Mouse (Mus musculus): Measurements from ENCODE around the gene Myo15b.
"Not testable (repeated sequence)": the region's sequence is repeated elsewhere in the genome, so short reads cannot be mapped to it uniquely, and the experiment has no call there.

The Myo15b gene

GRCm38 (mm10) chr11:115831518-115831917 lies 26.7 kb upstream of the Myo15b start:
- no peak for DNase-seq (ENCODE audit: low spot score)

- DNase-seq (ENCODE audit: low spot score): no peak
Observed at GRCm38 (mm10) chr11:115832064-115832463, 26.1 kb upstream of the Myo15b start.

- no peak for DNase-seq (ENCODE audit: low spot score)
Observed at GRCm38 (mm10) chr11:115832523-115832922, 25.7 kb upstream of the Myo15b start.

GRCm38 (mm10) chr11:115833021-115833513 lies 25.1 kb upstream of the Myo15b start:
- DNase-seq (ENCODE audit: low spot score): no peak

- DNase-seq (ENCODE audit: low spot score): no peak
Observed at GRCm38 (mm10) chr11:115834033-115834432, 24.2 kb upstream of the Myo15b start.

GRCm38 (mm10) chr11:115836656-115837395 lies 21.4 kb upstream of the Myo15b start:
- DNase-seq (ENCODE audit: low spot score): no peak

GRCm38 (mm10) chr11:115837606-115838345 lies 20.4 kb upstream of the Myo15b start:
- DNase-seq (ENCODE audit: low spot score): no peak

- no peak for DNase-seq (ENCODE audit: low spot score)
Observed at GRCm38 (mm10) chr11:115838895-115839311, 19.3 kb upstream of the Myo15b start.

- no peak for DNase-seq (ENCODE audit: low spot score)
Observed at GRCm38 (mm10) chr11:115839732-115840131, 18.5 kb upstream of the Myo15b start.

GRCm38 (mm10) chr11:115841044-115841443 lies 17.2 kb upstream of the Myo15b start:
- DNase-seq (ENCODE audit: low spot score): no peak

GRCm38 (mm10) chr11:115841961-115842550 lies 16.1 kb upstream of the Myo15b start:
- DNase-seq (ENCODE audit: low spot score): peak; percentile 67

- DNase-seq (ENCODE audit: low spot score): no peak
Observed at GRCm38 (mm10) chr11:115843141-115843890, 14.9 kb upstream of the Myo15b start.

GRCm38 (mm10) chr11:115843891-115844239 lies 14.3 kb upstream of the Myo15b start:
- no peak for DNase-seq (ENCODE audit: low spot score)

GRCm38 (mm10) chr11:115844240-115844639 lies 14.0 kb upstream of the Myo15b start:
- DNase-seq (ENCODE audit: low spot score): no peak

- no peak for DNase-seq (ENCODE audit: low spot score)
Observed at GRCm38 (mm10) chr11:115845819-115846218, 12.4 kb upstream of the Myo15b start.

- DNase-seq (ENCODE audit: low spot score): no peak
Observed at GRCm38 (mm10) chr11:115854674-115855073, 3.5 kb upstream of the Myo15b start.

GRCm38 (mm10) chr11:115857146-115857545 lies 1.1 kb upstream of the Myo15b start:
- not testable (repeated sequence) for DNase-seq (ENCODE audit: low spot score)

- no peak for DNase-seq (ENCODE audit: low spot score)
Observed at GRCm38 (mm10) chr11:115857936-115858335, 270 bp upstream of the Myo15b start.

GRCm38 (mm10) chr11:115859143-115859945 lies 1.1 kb downstream of the Myo15b start:
- peak; percentile 93 for DNase-seq (ENCODE audit: low spot score)

GRCm38 (mm10) chr11:115863895-115864294 lies 5.7 kb downstream of the Myo15b start:
- DNase-seq (ENCODE audit: low spot score): no peak

- no peak for DNase-seq (ENCODE audit: low spot score)
Observed at GRCm38 (mm10) chr11:115869393-115869792, 11.2 kb downstream of the Myo15b start.

Data from ovary, postnatal 36 days (tissue).